Mouse (Mus musculus) MEL (cell line): ENCODE data around the gene Phf3.

Experiments
- CTCF ChIP-seq, 3 experiments: IDR thresholded peaks in 2 of 3; conservative IDR thresholded peaks in 1 of 3; 2 replicates each; pipeline ENCODE4 v1.5.1; 2011 to 2012; ENCODE audit warnings: low read length in 3 of 3, low read depth in 2 of 3, mild to moderate bottlenecking in 2 of 3, improper control_type of control experiment in 1 of 3, inconsistent platforms in 1 of 3, mixed read lengths in 1 of 3, moderate library complexity in 1 of 3; ENCODE audit not compliant: control insufficient read depth in 1 of 3, insufficient read depth in 1 of 3, poor library complexity in 1 of 3, severe bottlenecking in 1 of 3
- POLR2A ChIP-seq, 2 experiments: IDR thresholded peaks; 2 replicates each; pipeline ENCODE4 v1.6.1; 2011 to 2012; ENCODE audit warnings: low read length in 2 of 2, mild to moderate bottlenecking in 2 of 2, control low read depth in 1 of 2, improper control_type of control experiment in 1 of 2, low read depth in 1 of 2, moderate library complexity in 1 of 2; ENCODE audit not compliant: control insufficient read depth in 1 of 2, insufficient read depth in 1 of 2, poor library complexity in 1 of 2

DNA sequence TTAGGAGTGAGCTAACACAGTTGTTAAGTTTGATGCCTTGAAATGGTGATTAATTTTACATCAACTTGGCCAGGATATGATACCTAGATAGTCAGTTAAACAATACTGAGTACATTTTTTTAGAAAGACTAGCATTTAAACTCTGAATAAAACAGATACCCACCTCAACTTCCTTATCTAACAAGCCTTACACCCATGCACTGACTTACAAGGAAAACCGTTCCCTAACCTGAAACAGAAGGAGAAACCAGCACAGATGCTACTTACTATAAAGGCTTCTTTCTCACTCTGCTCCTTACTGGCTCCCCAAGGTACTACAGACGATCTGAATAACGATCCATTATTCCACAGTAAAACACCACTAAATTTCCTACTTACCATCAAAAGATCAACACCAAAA, 21.2 kb downstream of the Phf3 start:
- TF ChIP-seq POLR2A (IDR thresholded peaks at IDR 0.05; ENCODE audit: control insufficient read depth in 1 of 2, insufficient read depth in 1 of 2, low read depth in 1 of 2, low read length in 2 of 2, poor library complexity in 1 of 2) = no peak
- no peak for TF ChIP-seq CTCF (IDR thresholded peaks at IDR 0.05 in 2 of 3, conservative IDR thresholded peaks at IDR 0.05 in 1 of 3; ENCODE audit: control insufficient read depth in 1 of 3, insufficient read depth in 1 of 3, low read depth in 2 of 3, low read length in 3 of 3, poor library complexity in 1 of 3, severe bottlenecking in 1 of 3)
